Comparison of ENCODE assay signal across 10 mouse cellular contexts in genomic region chr10:17931157-17931556, GRCm38 (mm10). TPM values are rescaled to one million over a fixed set of nuclear protein-coding genes. Genes with fewer than 3 reads are reported as not detected.
DNase-seq lines count a peak whose midpoint lies in the region; ATAC-seq and TF ChIP-seq lines count a peak whose summit lies in the region.
"Had no signal": no experiment of that assay in that cellular context is flagged by ENCODE, and none has a peak within 500 bp of the region (broad histone marks: within the 10 kb centered on the region; RNA-seq: fewer than 3 reads in every experiment).

No protein-coding gene starts in this region.

- peaks cover 7% of the 10 kb centered on the region; the same call in 1 of the 2 replicates for H3K79me2 ChIP-seq in liver, adult 2 months (ENCODE audit: control insufficient read depth, insufficient read depth, low read length)
- H3K79me2 ChIP-seq in myocyte (ENCODE audit: control insufficient read depth, insufficient read depth), result no peaks in the 10 kb centered on the region

- TF ChIP-seq CTCF in liver, adult 2 months (IDR thresholded peaks at IDR 0.05; ENCODE audit: low read depth, low read length), result no peak
- TF ChIP-seq CTCF in embryonic fibroblast, embryonic 13.5 days (IDR thresholded peaks at IDR 0.05; ENCODE audit: borderline replicate concordance, insufficient read depth, low read length), result no peak

- intact Hi-C loops in left cerebral cortex, postnatal 36 days (cut with DNase I), result no loop called here

- DNase-seq in heart, embryonic 10.5 days (ENCODE audit: low spot score), result no peak
- no peak for DNase-seq in heart, postnatal 4 days
- no peak for DNase-seq in liver, adult 2 months (ENCODE audit: extremely low read depth, low read depth, low spot score)
- no peak for DNase-seq in left cerebral cortex, adult 11 months (ENCODE audit: low spot score)
- DNase-seq in left cerebral cortex, postnatal 36 days (ENCODE audit: low spot score in 2 of 2), result no peak
- DNase-seq: gastrocnemius, postnatal 25 days; thymus, postnatal 36 days had no signal

- TF ChIP-seq POLR2A in liver, adult 2 months (IDR thresholded peaks at IDR 0.05; ENCODE audit: extremely low read depth, insufficient read depth, low read length), result no peak
- TF ChIP-seq POLR2A in embryonic fibroblast, embryonic 13.5 days (IDR thresholded peaks at IDR 0.05; ENCODE audit: low read depth, low read length), result no peak
- TF ChIP-seq POLR2A in myocyte (IDR thresholded peaks at IDR 0.05; ENCODE audit: insufficient read length, low read depth), result no peak

- no peak for ATAC-seq in liver, embryonic 12.5 days

- peak overlapping the region; percentile 13; the same call in 1 of the 2 replicates for H3K27ac ChIP-seq in heart, embryonic 10.5 days
- H3K27ac ChIP-seq in liver, adult 2 months (replicated peaks; ENCODE audit: insufficient read depth, low read depth, low read length), result peak overlapping the region; percentile 44
- no peak overlapping the region for H3K27ac ChIP-seq in liver, embryonic 12.5 days
- H3K27ac ChIP-seq in embryonic fibroblast, embryonic 13.5 days (ENCODE audit: insufficient read depth, low read length), result peak overlapping the region; percentile 12; the same call in 1 of the 2 replicates

- no peak overlapping the region for H3K9ac ChIP-seq in liver, adult 2 months (ENCODE audit: low read depth, low read length)
- no peak overlapping the region for H3K9ac ChIP-seq in liver, embryonic 12.5 days

- H3K4me2 ChIP-seq in liver, embryonic 12.5 days, result no peak overlapping the region
- peak overlapping the region; percentile 41 for H3K4me2 ChIP-seq in myocyte (ENCODE audit: low read depth)

- H3K36me3 ChIP-seq in heart, embryonic 10.5 days, result no peaks in the 10 kb centered on the region
- no peaks in the 10 kb centered on the region for H3K36me3 ChIP-seq in liver, adult 2 months (ENCODE audit: control insufficient read depth, insufficient read depth, low read length)
- H3K36me3 ChIP-seq in liver, embryonic 12.5 days, result 0 out of 2 replicates have a peak, but pooled peaks cover 2% of the 10 kb centered on the region
- H3K36me3 ChIP-seq in myocyte (ENCODE audit: control insufficient read depth, insufficient read depth), result no peaks in the 10 kb centered on the region

- H3K4me1 ChIP-seq in heart, embryonic 10.5 days, result peaks cover 18% of the 10 kb centered on the region
- peaks cover 17% of the 10 kb centered on the region for H3K4me1 ChIP-seq in liver, adult 2 months (ENCODE audit: control insufficient read depth, insufficient read depth, low read length)
- H3K4me1 ChIP-seq in liver, embryonic 12.5 days, result peaks cover 20% of the 10 kb centered on the region
- peaks cover 11% of the 10 kb centered on the region for H3K4me1 ChIP-seq in embryonic fibroblast, embryonic 13.5 days (ENCODE audit: control insufficient read depth, insufficient read depth, low read length)

- H3ac ChIP-seq in myocyte (ENCODE audit: control insufficient read depth, insufficient read length), result no peak overlapping the region

- H3K9me3 ChIP-seq in heart, embryonic 10.5 days, result no peaks in the 10 kb centered on the region
- H3K9me3 ChIP-seq in liver, embryonic 12.5 days (replicated peaks), result no peaks in the 10 kb centered on the region

- H3K27me3 ChIP-seq in heart, embryonic 10.5 days (ENCODE audit: insufficient read depth, poor library complexity, severe bottlenecking), result no peaks in the 10 kb centered on the region
- no peaks in the 10 kb centered on the region for H3K27me3 ChIP-seq in liver, adult 2 months (ENCODE audit: control insufficient read depth, insufficient read depth, low read length)
- H3K27me3 ChIP-seq in liver, embryonic 12.5 days (replicated peaks), result no peaks in the 10 kb centered on the region
- no peaks in the 10 kb centered on the region for H3K27me3 ChIP-seq in myocyte (ENCODE audit: control insufficient read depth, insufficient read depth, insufficient read length)

- 38% methylated on average over 1 of the region's 1 CpGs for WGBS in heart, embryonic 10.5 days
- WGBS in liver, adult 2 months, result 74% methylated on average over 1 of the region's 1 CpGs
- WGBS in liver, embryonic 12.5 days (ENCODE audit: insufficient replicate concordance), result 52% methylated on average over 1 of the region's 1 CpGs

- no peak overlapping the region for H3K4me3 ChIP-seq in heart, embryonic 10.5 days
- H3K4me3 ChIP-seq in liver, adult 2 months (ENCODE audit: insufficient read depth, low read depth, low read length), result no peak overlapping the region
- no peak overlapping the region for H3K4me3 ChIP-seq in liver, embryonic 12.5 days
- no peak overlapping the region for H3K4me3 ChIP-seq in embryonic fibroblast, embryonic 13.5 days (ENCODE audit: insufficient read depth, low read length)
- H3K4me3 ChIP-seq in myocyte, result no peak overlapping the region

TF ChIP-seq in myocyte, 11 proteins besides CTCF, POLR2A, EP300 and RAD21:
- TF ChIP-seq POLR2AphosphoS2 (IDR thresholded peaks at IDR 0.05; ENCODE audit: insufficient read length, low read depth) (no peak), TCF12 (IDR thresholded peaks at IDR 0.05; ENCODE audit: insufficient read depth, poor library complexity, severe bottlenecking) (no peak), MYOG (IDR thresholded peaks at IDR 0.05; ENCODE audit: control insufficient read depth in 1 of 3, insufficient read depth in 1 of 3, insufficient read length in 2 of 3, low read depth in 2 of 3) (peak in 1 of 3 experiments; percentile 28)

RNA-seq across cellular contexts. Expression of gene Heca, which starts 16.7 kb away (rescaled TPM):
- polyA plus RNA-seq in heart, embryonic 10.5 days (2016; fragmentation: Nextera tagmentation; extraction: Ambion mirVana), result 2.9 TPM in 2 replicates
- total RNA-seq in heart, postnatal 4 days (2021), result 10 to 100 TPM; 45.1 to 46.8 TPM
- 25.2 and 27.9 TPM in 2 replicates for total RNA-seq in liver, adult 2 months (2014; rRNA removed)
- 7.5 and 15.1 TPM in 2 replicates for polyA plus RNA-seq in liver, adult 2 months (2012; rRNA removed)
- 2.7 and 3.4 TPM in 2 replicates for polyA plus RNA-seq in liver, embryonic 12.5 days (2016; fragmentation: Nextera tagmentation; extraction: Ambion mirVana)
- 16.6 and 18.8 TPM in 2 replicates for polyA plus RNA-seq in embryonic fibroblast, embryonic 13.5 days (2011; ENCODE audit: insufficient read length, low read depth, missing spikeins)
- 4.1 TPM for polyA plus RNA-seq in myocyte (2012; fragmentation: generic; extraction: Trizol)
- 10 to 100 TPM; 24.8 to 27.8 TPM for total RNA-seq in left cerebral cortex, postnatal 36 days (2021)
